Mouse (Mus musculus): Measurements from ENCODE around the gene Wbp2nl.

The Wbp2nl gene

DNA sequence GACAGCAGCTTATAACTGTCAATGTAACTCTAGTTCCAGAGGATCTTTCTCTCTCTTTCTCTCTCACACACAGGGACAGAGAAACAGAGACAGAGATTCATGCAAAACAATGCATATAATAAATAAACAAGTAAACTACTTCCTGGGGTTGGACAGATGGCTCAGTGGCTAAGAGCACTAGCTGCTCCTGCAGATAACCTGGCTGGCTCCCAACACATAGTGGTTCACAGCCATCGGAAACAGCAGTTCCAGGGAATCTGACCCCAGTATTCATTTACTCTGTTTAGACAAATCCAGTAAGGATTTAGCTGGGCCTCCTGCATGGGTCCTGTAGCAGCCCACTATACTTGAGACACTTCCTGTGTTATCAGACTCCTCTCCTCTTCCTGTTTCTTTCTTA, 20.9 kb downstream of the Wbp2nl start:
- no peak for DNase-seq (ENCODE audit: low spot score)

DNA sequence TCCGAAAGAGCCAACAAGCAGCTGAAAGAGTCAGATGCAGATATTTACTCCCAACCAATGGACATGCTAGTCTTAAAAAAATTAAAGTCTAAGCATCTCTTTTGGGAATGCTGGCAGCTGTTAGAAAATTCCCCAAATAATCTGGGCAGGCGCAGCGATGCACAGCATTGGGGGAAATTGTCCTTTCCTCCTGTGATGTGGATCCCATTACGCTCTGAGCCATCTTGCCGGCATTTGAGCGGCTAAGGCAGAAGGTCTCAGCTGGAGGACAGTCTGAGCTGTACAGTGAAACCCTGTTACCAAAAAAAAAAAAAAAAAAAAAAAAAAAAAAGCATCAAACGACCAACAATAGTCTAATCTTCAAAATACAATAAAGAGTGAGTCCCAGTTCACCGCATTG, 23.4 kb downstream of the Wbp2nl start:
- no peak for DNase-seq (ENCODE audit: low spot score)

DNA sequence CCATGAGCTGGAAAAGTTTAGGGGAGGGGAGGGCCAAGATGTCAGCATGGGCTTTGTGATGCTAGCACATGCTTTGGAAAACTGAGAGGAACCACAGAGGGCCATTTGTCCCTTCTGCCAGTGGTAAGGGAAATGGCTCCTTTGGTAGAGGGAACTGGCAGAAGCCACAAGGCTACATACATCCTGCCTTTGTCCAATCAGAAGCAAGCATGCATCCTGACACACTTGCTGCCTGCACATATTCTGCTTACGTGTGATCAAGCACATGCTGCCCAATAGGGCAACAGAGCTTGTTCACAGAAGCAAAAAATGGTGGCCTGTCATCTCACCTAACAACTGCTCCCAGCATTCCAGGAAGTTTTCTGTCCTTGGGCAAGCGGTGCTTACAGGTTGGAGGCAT, 26.6 kb downstream of the Wbp2nl start:
- DNase-seq (ENCODE audit: low spot score): no peak

DNA sequence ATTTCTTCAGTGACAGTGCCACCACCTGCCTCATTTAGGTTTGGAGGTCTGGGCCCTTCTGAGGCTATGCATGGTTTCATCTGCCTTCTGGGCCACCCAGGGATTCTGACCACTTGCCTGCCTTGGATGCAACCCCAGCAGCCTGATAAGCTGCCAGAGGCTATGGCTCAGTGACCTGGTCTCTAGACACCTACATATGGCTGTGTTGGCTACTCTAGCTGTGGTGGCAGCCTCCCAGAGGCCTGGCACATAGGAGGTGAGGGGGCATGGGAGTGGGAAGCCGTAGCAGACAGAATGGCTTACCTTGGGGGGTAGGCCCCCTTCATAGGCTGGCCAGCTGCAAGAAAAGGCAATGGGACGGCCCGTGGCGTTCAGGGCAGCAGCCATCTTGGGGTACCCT, 36.4 kb downstream of the Wbp2nl start:
- no peak for DNase-seq (ENCODE audit: low spot score)

DNA sequence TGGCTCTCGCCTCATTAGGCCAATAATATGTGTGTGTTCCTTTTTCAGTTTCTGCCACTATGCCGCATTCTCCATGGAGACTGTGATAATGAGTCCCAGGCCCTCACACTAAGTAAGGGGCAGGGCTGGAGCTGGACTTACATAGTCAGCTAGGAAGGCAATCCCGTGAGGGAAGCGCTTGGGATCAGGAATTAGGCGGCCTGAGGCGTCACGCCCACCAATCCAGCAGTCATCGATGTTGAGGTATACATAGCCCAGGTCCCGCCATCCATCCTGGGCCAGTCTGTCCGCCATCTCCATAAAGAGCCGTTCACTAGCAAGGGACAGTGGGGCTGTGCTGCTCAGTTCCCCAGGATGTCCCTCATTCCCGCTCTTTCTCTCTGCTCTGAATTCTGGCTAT, 37.9 kb downstream of the Wbp2nl start:
- no peak for DNase-seq (ENCODE audit: low spot score)

DNA sequence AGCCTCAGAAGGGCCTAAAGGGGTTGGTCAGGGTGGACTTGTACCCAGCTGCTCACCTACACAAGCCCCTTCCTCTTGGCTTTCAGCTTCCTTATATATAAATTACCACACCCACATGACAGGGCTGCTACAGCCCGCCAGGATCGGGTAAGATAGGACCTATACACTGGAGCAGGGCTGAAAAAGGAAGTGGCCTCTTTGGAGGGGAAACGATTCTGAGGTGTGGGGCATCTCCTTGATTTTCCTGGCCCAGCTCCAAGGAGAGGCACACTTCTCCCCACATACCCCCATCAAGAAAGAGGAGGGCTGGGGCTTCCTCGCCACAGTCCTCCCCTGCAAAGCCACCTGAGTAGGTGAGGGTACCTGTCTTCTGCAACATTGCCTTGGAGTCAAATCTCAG, 39.1 kb downstream of the Wbp2nl start:
- DNase-seq (ENCODE audit: low spot score): no peak

DNA sequence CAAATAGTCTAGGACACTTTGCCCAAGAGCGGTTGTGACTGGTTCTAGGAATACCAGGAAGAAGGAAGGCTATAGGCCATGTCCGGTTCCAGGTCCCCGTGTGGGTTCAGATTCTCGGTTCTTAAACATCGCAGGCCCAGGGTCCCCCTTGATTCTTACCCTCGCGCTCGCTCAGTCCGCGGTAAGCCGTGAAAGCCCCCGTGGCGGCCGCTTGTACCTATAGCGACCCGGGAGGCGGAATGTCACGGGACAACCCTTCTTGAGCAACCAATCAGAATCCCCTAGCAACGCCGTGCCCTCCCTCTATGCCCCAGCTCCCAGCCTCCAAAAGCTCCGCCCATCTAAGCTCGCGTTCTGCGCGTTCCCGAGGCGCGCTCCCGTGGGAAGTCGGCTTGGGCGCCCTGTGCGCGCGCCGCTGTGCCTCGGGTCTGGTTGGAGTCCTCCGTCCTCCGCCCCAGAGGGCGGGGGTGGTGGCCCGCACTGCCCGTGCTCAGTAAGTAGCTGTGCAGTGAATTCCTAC, 39.9 kb downstream of the Wbp2nl start, which contains the start of the genes Naga, Pheta2 and Smdt1:
Gene Naga (minus strand): TSS at position 333 of the 520 bp plus-strand sequence.
Gene Pheta2 (plus strand): TSS at position 350 of the 520 bp plus-strand sequence.
Gene Smdt1 (plus strand): TSS at position 367 of the 520 bp plus-strand sequence.
- DNase-seq (ENCODE audit: low spot score): peak; percentile 80

DNA sequence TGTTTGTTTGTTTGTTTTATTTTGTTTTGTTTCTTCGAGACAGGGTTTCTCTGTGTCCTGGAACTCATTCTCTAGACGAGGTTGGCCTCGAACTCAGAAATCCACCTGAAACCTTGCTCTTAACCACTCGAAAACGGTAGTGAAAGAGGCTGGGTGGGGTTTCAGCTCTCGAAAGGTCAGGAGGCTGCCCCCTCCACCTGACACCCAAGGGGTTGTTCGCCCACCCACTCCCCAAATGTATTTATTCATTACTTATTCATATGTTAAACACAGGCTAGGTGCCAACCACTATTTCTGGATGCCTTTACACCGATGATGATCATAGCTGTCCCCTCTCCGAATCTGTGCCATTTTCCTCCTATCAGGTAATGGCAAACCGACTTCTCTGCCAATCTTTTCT, 40.4 kb downstream of the Wbp2nl start:
- no peak for DNase-seq (ENCODE audit: low spot score)

DNA sequence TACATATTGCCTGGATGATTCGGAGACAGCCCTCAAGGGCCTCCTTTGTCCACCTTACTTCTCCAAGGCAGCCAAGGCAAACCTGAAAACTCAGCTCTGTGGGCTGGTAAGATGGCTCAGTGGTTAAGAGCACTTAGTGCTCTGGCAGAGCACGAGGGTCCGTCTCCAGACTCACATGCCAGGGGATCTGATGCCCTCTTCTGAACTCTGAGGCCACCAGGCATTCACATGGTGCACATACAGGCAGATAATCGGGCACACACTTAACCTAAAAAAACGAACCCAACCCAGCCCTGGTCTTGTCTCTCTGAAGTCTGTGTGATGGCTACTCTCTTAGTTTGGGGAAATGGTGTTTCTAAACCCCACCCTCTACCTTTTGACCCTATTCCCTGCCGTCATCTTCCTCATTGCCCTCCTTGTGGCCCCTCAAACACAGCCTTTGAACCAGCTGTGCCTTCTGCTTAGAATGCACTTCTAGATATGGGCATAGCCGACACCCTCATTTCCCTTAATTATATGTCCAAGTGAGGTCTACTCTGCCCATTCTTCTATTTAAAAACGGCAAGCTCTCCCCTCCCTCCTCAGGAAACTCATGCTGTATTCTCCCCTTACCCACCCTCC, 41.0 kb downstream of the Wbp2nl start:
- no peak for DNase-seq (ENCODE audit: low spot score)

DNA sequence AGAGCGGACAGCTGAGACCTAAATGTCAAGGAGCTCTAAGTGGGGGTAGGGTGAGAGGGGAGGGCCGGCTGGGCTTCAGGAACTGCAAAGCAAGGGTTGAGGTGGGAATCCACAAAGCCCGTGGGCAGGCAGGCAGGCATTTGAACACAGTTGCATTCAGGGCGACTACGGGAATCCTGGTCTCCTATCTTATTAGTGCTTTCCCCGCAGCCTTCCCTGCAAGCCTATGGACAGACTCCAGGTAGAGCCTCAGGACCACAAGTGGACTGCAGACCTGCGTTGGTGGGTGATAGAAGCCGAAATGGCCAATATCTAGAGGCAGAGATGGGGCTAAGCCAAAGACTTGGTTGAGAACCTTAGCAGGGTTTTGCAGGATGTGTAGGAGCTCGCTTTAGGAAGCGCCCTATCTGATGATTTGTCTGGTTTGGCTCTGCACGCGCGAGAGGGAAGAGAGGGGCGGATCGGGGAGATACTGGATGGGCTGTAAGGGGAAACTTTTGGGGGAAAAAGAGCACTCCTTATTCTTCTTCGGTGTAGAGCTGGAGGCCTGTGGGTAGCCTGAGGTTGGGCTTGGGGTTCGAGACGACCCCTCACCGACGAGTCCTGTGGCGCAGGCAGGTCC, 41.8 kb downstream of the Wbp2nl start:
- no peak for DNase-seq (ENCODE audit: low spot score)

DNA sequence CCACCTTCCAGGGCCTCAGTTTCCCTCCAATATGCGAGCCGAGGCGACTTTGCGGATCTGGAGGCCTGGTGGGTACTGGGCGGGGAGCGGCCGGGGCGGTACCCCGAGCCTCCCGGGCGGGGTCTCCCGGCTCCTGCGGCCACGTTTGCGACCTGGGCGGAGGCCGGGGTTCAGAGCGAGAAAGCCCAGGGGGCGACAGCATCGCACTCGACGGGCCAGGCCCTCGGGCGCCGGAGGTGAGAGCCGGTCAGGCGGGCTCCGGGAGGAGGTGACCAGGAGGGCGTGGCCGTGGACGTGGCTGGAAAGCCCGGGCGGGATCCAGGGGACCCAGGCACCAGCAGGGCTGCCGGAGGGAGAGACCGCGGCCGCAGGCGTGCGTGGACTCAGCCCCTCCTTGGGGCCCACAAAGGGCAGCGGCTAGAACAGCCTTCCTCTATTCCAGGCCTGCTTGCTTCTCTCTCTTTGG, 42.3 kb downstream of the Wbp2nl start:
- DNase-seq (ENCODE audit: low spot score): peak; percentile 31

DNA sequence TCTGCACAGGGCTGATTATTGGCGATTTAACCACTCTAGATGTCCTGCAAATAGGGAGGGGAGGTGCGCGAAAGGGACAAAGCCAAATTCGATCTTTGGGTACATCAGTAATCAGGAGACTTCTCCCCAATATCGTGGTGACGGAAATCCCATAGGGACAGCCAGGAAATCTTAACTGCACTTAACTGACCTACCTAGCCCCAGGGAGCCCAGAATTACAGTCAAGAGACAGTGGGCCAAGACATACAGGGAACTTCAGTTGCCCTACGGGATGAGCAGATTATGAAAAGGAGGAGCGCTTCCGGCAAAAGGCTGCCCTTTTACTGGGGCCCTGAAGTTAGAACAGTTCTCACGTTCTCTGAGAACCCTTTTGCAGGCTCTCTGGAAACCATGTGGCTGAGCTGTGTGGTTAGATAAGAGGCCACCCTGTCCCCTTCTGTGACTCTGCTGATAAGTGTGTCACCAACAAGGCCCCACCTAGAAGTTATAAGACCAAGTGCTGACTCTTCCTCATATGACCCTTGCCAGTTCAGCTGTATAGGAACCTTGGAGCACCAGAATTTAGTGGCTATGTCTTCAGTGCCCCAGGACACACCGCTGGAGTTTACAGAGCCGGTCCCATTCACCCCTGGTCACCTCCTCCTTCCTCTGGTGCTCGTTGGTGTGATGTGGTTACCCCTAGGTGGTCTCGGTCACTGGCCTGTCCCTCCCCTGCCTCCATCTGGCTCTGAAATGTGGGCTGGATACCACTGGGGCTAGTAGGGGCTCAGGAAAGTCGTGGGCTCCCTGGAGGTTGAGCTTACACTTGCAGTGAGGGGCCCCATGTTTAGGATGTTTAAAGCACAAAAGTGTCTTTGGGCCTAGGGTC, 43.2 kb downstream of the Wbp2nl start:
- DNase-seq (ENCODE audit: low spot score): no peak

DNA sequence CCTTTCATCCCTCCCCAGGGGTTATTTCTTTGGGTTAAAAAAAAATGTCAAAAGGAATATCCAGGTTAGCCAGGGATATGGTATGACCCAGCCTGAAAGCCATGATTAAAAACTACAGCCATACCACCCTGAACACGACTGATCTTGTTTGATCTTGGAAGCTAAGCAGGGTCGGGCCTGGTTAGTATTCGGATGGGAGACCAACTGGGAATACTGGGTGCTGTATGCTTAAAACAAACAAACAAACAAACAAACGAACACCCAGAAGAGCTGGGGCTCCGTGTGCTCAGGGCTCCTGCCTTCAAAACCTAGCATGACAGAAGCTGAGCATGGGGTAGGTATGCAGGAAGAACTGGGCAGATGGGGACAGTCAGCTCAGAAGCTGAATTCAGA, 43.8 kb downstream of the Wbp2nl start:
- DNase-seq (ENCODE audit: low spot score): no peak

DNA sequence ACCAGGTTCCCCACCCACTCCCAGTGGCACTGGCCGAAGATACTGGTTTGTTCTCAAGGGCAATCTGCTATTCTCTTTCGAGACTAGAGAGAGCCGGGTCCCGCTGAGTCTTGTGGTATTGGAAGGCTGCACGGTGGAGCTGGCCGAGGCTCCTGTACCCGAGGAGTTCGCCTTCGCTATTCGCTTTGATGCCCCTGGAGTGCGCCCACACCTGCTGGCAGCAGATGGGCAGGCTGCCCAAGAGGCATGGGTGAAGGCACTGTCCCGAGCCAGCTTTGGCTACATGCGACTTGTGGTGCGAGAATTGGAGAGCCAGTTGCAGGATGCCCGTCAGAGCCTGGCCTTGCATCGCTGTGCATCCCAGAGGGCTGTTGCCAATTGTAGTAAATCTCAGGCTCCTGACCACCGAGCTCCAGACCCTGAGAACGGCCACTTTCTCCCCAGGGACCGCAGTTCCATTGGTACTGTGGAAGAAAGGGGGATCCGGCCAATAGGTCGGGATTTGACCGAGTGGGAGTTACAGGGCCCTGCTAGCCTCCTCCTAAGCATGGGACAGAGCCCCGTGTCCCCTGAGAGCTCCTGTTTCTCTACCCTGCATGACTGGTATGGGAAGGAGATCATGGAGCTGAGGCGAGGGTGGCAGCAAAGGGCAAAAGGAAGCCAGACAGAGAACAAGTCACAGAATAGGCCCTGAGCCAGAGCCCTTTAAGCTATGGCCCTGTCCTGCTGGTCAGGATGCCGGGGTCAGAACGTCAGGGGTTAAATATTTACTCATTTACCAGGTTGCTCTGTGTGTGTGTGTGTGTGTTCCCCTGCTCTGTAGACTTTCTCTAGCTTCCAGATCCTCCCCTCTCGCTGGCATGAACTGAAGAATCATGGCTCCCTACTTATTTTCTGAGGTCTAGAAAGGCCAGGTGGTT, 44.9 kb downstream of the Wbp2nl start:
- DNase-seq (ENCODE audit: low spot score): no peak

DNA sequence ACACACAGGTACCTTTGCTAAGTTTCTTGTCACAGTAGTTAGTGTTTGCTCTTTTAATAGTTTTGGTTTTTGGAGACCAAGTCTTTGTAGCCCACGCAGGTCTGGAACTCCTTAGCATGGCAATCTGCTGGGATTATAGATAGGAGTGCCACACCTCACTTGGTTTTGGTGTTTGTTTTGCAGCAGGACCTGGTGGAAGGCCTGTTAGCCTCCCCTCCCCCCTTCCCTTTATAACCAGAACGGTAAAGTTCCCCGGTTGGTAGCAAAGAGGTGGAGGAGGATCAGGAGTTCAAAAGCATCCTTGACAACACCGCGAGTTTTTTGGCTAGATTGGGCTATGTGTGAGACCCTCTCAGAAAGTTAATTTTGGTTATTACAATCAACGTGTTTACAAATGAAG, 46.2 kb downstream of the Wbp2nl start:
- no peak for DNase-seq (ENCODE audit: low spot score)

DNA sequence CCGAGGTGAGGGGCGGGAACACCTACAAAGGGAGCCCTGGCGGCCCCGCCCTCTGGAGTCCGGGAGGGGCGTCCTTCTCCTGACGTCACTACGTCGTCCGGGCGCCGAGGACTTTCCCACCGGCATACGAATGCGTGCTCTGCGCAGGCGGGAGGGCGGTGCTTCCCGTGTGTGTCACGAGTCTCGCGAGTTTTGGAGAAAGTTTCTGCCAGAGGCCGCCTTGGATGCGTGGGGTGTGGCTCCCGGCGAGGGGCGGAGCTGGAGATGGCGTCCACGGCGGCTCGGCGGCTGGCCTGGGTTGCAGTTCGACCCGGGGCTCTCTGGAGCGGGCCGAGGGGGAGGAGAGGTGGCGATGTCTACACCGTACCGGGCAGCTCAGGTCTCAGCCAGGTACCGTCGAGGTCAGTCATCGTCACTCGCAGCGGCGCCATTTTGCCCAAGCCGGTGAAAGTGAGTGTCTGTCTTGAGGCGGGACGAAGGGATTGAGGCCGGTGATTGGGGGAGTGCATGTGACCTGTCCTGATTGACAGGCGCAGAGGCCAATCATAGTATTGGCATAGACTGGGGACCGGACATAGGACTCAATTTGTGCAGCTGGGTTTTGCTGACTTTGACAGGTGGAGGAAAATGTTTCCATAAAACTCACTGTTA, 47.2 kb downstream of the Wbp2nl start:
- DNase-seq (ENCODE audit: low spot score): peak; percentile 88

DNA sequence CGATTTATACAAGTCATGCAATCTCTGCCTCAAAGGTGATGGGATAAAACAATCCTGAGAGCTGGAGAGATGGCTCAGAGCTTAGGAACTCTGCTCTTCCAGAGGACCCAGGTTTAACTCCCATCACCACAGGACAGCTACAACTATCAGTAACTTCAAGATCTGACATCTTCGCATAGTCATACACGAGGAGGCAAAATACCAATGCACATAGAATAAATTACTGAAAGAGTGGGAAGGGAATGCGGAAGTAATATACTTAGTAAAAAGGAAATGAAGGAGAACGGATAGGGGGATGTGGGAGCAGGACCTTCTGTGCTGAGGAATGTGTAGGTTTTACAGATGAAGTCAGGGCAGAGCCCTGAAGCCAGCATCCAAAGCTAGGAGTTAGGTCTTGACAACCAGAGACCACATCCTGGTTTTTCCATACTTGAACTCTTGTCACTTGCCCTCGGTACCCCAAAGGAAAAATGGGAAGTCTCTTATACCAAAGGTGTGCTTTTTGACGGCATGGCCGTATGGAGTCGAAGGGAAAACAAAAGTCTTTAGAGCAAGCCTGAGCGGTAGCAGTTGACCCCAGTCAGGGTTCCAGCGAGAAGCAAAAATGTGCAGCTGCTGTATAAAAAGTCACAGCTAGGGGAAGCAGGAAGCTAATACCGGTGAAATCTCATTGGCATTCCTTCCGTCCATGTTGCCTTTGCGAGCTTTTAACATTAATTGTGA, 48.0 kb downstream of the Wbp2nl start:
- no peak for DNase-seq (ENCODE audit: low spot score)

DNA sequence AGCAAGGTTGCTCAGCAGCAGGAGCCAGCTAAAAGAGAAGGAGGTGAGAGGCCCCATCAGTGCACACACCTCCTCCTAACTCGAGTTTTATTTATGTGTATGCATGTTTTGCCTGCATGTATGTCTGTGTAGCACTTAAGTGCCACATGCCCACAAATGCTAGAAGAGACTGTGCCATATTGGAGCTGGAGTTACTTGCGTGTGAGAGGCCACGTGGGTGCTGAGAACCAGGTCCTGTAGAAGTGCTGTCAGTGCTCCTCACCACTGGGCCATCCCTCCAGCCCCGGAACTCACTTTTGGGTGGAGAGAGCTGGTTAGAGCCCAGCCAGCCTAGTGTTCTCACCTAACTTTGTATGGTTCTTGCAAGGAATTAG, 48.5 kb downstream of the Wbp2nl start:
- DNase-seq (ENCODE audit: low spot score): no peak

DNA sequence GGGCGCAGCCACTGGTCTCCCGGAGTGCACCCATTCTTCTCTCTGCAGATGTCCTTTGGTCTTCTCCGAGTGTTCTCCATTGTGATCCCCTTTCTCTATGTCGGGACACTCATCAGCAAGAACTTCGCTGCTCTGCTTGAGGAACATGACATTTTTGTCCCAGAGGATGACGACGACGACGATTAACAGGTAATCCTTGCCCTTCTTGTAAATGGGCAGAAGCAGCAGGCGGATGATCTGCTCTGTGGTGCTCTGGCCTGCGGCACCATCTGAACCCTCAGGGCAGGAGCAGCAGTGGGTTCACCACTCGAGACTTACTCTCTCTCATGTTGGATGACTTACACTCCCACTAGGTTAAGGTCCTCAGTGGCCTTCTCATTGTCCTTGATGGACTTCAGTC, 49.1 kb downstream of the Wbp2nl start:
- DNase-seq (ENCODE audit: low spot score): no peak

DNA sequence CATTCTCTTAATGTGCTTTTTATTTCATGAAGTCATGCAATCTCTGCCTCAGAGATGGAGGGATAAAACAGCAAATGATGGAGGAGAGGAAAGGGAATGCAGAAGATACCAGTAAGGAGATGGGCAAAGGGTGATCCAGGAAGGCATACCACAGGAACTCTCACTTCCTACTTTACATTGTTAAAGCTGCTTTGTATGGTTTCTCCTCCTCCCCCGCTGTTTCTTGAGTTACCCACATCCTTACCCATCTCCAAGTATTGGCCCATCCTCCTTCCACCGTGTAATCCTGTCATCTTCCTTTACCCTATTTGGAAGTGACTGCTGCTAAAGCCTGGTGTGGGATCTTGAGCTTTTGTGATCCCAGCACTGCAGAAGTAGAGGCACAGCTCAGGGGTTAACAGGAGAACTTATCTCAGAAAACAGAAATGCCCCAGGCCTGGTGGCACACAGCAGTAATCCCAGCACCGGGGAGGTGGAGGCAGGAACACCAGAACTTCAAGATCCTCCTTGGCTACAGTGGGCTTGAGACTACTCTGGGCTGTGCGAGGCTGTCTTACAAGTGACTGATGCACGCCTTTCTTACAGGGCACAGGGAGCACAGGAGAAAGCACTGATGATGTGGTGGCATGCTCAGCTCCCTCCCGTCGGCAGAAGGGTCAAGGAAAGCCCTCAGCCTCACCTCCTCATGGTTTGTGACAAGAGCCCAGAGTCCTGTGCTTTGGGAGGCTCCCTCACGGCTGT, 49.7 kb downstream of the Wbp2nl start:
- DNase-seq (ENCODE audit: low spot score): no peak
